Mouse (Mus musculus) lung, embryonic 14.5 days (tissue): Measurements from ENCODE around the gene Olfr485. TPM values are rescaled to one million over a fixed set of nuclear protein-coding genes. Genes with fewer than 3 reads are reported as not detected.

Source experiments
- ATAC-seq: fragments of 200-750 bp; cut with Nextera tagmentation; 2 replicates; pipeline ENCODE4 v1.8.0; 2017; ENCODE audit warnings: mild to moderate bottlenecking, moderate TSS enrichment, moderate library complexity; ENCODE audit not compliant: insufficient read depth
- DNase-seq: peaks from one replicate; pipeline ENCODE4 v3.0.0-alpha.2; 2015
- H3K27ac ChIP-seq: fragments of 300-500 bp; sonication (generic); 2 replicates; pipeline ENCODE4 v1.5.1; 2014; ENCODE audit warnings: low read depth, mild to moderate bottlenecking, moderate library complexity
- H3K27me3 ChIP-seq: fragments of 300-500 bp; sonication (generic); 2 replicates; pipeline ENCODE4 v1.6.1; 2014; ENCODE audit warnings: low read length, control low read depth; ENCODE audit not compliant: insufficient read depth
- H3K36me3 ChIP-seq: fragments of 300-500 bp; sonication (generic); 2 replicates; pipeline ENCODE4 v1.6.1; 2014; ENCODE audit warnings: control low read depth; ENCODE audit not compliant: insufficient read depth
- H3K4me1 ChIP-seq: fragments of 300-500 bp; sonication (generic); 2 replicates; pipeline ENCODE4 v1.6.1; 2014; ENCODE audit warnings: antibody characterized with exemption, control low read depth; ENCODE audit not compliant: insufficient read depth
- H3K4me2 ChIP-seq: fragments of 300-500 bp; sonication (generic); 2 replicates; pipeline ENCODE4 v1.6.1; 2014; ENCODE audit warnings: mild to moderate bottlenecking
- H3K4me3 ChIP-seq: fragments of 300-500 bp; sonication (generic); 2 replicates; pipeline ENCODE4 v1.5.1; 2014; ENCODE audit warnings: low read depth, low read length
- H3K9ac ChIP-seq: fragments of 300-500 bp; sonication (generic); 2 replicates; pipeline ENCODE4 v1.6.1; 2014
- H3K9me3 ChIP-seq: fragments of 300-500 bp; sonication (generic); 2 replicates; pipeline ENCODE4 v1.6.1; 2016; ENCODE audit warnings: low read depth, low read length, control low read depth
- CTCF ChIP-seq: IDR thresholded peaks from 2 replicates; pipeline ENCODE4 v1.5.1; 2016; ENCODE audit warnings: antibody characterized with exemption, low read depth
- WGBS: fragments of 180-500 bp; shearing (Covaris S2); extraction: QIAGEN DNeasy Blood & Tissue Kit; methylation state at CpG from one replicate; pipeline ENCODE4 v1.1.7; 2014; 5-methylcytosine and 5-hydroxymethylcytosine counted together
- polyA plus RNA-seq: library from polyadenylated mRNA; unstranded; fragments of >200 nt; fragmentation: Nextera tagmentation; extraction: Ambion mirVana; gene quantifications from 2 replicates; pipeline ENCODE4 v1.2.1, GENCODE M21; 2014

The Olfr485 gene
- polyA plus RNA-seq, 1 experiment from 2014 or later: not detected

DNA sequence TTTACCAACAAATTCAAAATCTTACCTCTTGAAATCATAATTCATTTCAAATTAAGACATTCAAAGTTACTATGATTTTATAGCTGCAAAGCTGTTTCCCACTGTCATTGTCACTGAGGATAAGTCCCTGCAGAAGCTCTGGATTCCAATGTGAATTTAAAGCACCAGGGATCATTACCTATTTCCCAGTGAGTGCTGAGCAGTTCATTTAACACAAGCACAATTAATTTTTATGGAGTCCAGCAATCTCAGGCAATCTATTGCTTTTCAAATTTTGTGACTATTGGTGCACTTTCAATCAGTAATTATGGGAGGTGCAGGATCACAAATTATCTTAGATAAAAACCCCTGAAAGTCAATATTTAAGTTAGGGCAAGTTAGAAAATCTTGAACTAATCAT is 32.3 kb downstream of the Olfr485 start, which contains the start of gene Olfr484:
Olfr484 (minus strand) TSS at position 101 of the 400 bp plus-strand sequence.
- H3K4me2 ChIP-seq: no peak within 1 kb of the TSS
- H3K4me3 ChIP-seq: no peak within 1 kb of the TSS
- no peak for DNase-seq
- ATAC-seq: no peak
- TF ChIP-seq CTCF: no peak
- no peaks in the 10 kb centered on the region for H3K36me3 ChIP-seq
- no peaks in the 10 kb centered on the region for H3K27me3 ChIP-seq
- H3K9ac ChIP-seq: no peak within 1 kb of the TSS
- H3K9me3 ChIP-seq: no peaks in the 10 kb centered on the region
- no peaks in the 10 kb centered on the region for H3K4me1 ChIP-seq
- H3K27ac ChIP-seq: no peak within 1 kb of the TSS

- Histone ChIP-seq H3K4me2 (no peak overlapping the region), H3K9me3 (no peaks in the 10 kb centered on the region), H3K4me1 (no peaks in the 10 kb centered on the region), H3K4me3 (no peak overlapping the region), H3K9ac (no peak overlapping the region), H3K36me3 (no peaks in the 10 kb centered on the region), H3K27ac (no peak overlapping the region), H3K27me3 (no peaks in the 10 kb centered on the region)
- no peak for DNase-seq
- no peak for TF ChIP-seq CTCF
- 55% methylated on average over 1 of the region's 1 CpGs for WGBS
- no peak for ATAC-seq
Measured at GRCm38 (mm10) chr7:108121416-108121815, 38.3 kb downstream of the Olfr485 start.

- Histone ChIP-seq H3K9me3 (no peaks in the 10 kb centered on the region), H3K27ac (no peak overlapping the region), H3K36me3 (no peaks in the 10 kb centered on the region), H3K27me3 (no peaks in the 10 kb centered on the region), H3K4me2 (no peak overlapping the region), H3K4me1 (no peaks in the 10 kb centered on the region), H3K4me3 (no peak overlapping the region), H3K9ac (no peak overlapping the region)
- ATAC-seq (no peak), DNase-seq (no peak)
- WGBS: 7% methylated on average over 1 of the region's 1 CpGs
- TF ChIP-seq CTCF: no peak
Measured at GRCm38 (mm10) chr7:108120681-108121080, 39.0 kb downstream of the Olfr485 start.

Other genes with a start within 250 kb of the Olfr485 start
- gene Olfr473, start 229.4 kb downstream of the Olfr485 start, polyA plus RNA-seq: not detected in 2 replicates
- gene Olfr474, start 205.2 kb downstream of the Olfr485 start, polyA plus RNA-seq: not detected in 2 replicates
- gene Olfr476, start 195.1 kb downstream of the Olfr485 start, polyA plus RNA-seq: not detected in 2 replicates
- not detected in 2 replicates for gene Olfr477, start 173.2 kb downstream of the Olfr485 start, polyA plus RNA-seq
- not detected in 2 replicates for gene Olfr478, start 125.9 kb downstream of the Olfr485 start, polyA plus RNA-seq
- not detected in 2 replicates for gene Olfr479, start 109.2 kb downstream of the Olfr485 start, polyA plus RNA-seq
- gene Olfr480, start 92.5 kb downstream of the Olfr485 start, polyA plus RNA-seq: not detected in 2 replicates
- not detected in 2 replicates for gene Olfr481, start 80.0 kb downstream of the Olfr485 start, polyA plus RNA-seq
- gene Olfr482, start 62.3 kb downstream of the Olfr485 start, polyA plus RNA-seq: 0.09 and 0.16 TPM in 2 replicates
- gene Olfr483, start 59.0 kb downstream of the Olfr485 start, polyA plus RNA-seq: not detected in 2 replicates
- not detected in 2 replicates for gene Olfr484, start 32.4 kb downstream of the Olfr485 start, polyA plus RNA-seq
- gene Olfr486, start 12.9 kb upstream of the Olfr485 start, polyA plus RNA-seq: not detected in 2 replicates
- gene Olfr487, start 54.8 kb upstream of the Olfr485 start, polyA plus RNA-seq: not detected in 2 replicates
- gene Olfr488, start 98.5 kb upstream of the Olfr485 start, polyA plus RNA-seq: not detected in 2 replicates
- not detected in 2 replicates for gene Olfr490, start 129.1 kb upstream of the Olfr485 start, polyA plus RNA-seq
- not detected in 2 replicates for gene Olfr491, start 153.6 kb upstream of the Olfr485 start, polyA plus RNA-seq
- gene Olfr492, start 163.8 kb upstream of the Olfr485 start, polyA plus RNA-seq: not detected in 2 replicates
- gene Olfr493, start 187.1 kb upstream of the Olfr485 start, polyA plus RNA-seq: not detected in 2 replicates
- not detected in 2 replicates for gene Olfr494, start 205.5 kb upstream of the Olfr485 start, polyA plus RNA-seq
- gene Olfr495, start 233.3 kb upstream of the Olfr485 start, polyA plus RNA-seq: not detected in 2 replicates